ENCODE assay signal across 9 mouse cellular contexts in the genomic region with DNA sequence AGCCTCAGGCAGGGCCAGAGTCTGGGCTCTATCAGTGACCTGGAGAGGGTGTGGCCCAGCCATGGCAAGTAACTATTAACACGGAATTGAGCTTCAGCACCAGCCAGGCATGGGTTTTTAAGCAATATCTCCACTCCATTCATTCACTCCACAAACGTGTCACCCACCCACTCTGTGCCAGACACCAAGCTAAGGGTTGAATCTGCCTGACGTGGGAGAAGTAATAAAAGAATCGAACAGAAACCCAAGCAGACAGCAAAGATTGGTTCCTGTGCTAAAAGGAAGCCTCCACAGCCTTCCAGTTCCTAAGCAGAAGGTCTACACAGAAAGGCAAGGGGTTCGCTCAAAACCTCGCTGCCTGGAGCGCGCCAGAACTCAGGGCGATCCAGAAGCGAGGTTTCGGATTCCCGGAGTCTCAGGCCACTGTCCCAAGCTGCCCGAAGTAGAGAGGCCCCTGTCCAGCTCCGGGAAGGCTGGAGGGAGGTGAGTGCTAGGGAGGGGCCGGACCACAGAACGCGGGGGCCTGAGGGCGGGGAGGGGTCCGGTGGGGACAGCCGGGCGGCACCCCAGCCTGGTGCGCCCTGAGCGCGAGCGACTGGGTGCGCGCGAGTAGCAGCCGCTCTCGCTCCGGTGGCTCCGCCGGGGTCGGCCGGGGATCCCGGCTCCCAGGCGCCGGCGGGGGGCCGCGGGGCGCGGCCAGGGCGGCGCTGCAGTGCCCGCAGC. TPM values are rescaled to one million over a fixed set of nuclear protein-coding genes. Genes with fewer than 3 reads are reported as not detected.
DNase-seq lines count a peak whose midpoint lies in the region; ATAC-seq lines count a peak whose summit lies in the region.
"Had no signal": no experiment of that assay in that cellular context is flagged by ENCODE, and none has a peak within 500 bp of the region (broad histone marks: within the 10 kb centered on the region; RNA-seq: fewer than 3 reads in every experiment).

No protein-coding gene starts in this region.

- peak overlapping the region; percentile 89 for H3K4me2 ChIP-seq in heart, embryonic 14.5 days (ENCODE audit: low read length)
- peak overlapping the region; percentile 97 for H3K4me2 ChIP-seq in hindbrain, embryonic 14.5 days (replicated peaks)
- peak overlapping the region; percentile 93 for H3K4me2 ChIP-seq in midbrain, embryonic 16.5 days (ENCODE audit: low read length)

- WGBS in heart, embryonic 14.5 days = 2% methylated on average over 40 of the region's 46 CpGs
- WGBS in embryonic facial prominence, embryonic 10.5 days = 2% methylated on average over 46 of the region's 46 CpGs
- 3% methylated on average over 22 of the region's 46 CpGs for WGBS in hindbrain, embryonic 14.5 days
- 2% methylated on average over 30 of the region's 46 CpGs for WGBS in midbrain, embryonic 16.5 days

- H3K4me1 ChIP-seq in heart, embryonic 14.5 days (ENCODE audit: control insufficient read depth in 2 of 2, insufficient read depth in 2 of 2, low read length in 2 of 2) = peaks cover 2 to 18% of the 10 kb centered on the region in 2 experiments; a peak in 3 of 4 replicates
- H3K4me1 ChIP-seq in embryonic facial prominence, embryonic 10.5 days = peaks cover 53% of the 10 kb centered on the region
- peaks cover 19% of the 10 kb centered on the region for H3K4me1 ChIP-seq in hindbrain, embryonic 14.5 days (replicated peaks; ENCODE audit: control insufficient read depth, insufficient read depth, low read length)
- peaks cover 22% of the 10 kb centered on the region for H3K4me1 ChIP-seq in midbrain, embryonic 16.5 days (ENCODE audit: control insufficient read depth, insufficient read depth, low read length)

- peak; percentile 9; the same call in 1 of the 2 replicates for ATAC-seq in heart, embryonic 14.5 days (ENCODE audit: insufficient number of reproducible peaks, insufficient read depth, low FRiP score, low read depth)
- ATAC-seq in hindbrain, embryonic 14.5 days (ENCODE audit: low FRiP score) = no peak
- ATAC-seq in midbrain, embryonic 16.5 days = no peak

- intact Hi-C loops in heart, postnatal 25 days (cut with DNase I) = no loop called here

- no peaks in the 10 kb centered on the region for H3K9me3 ChIP-seq in heart, embryonic 14.5 days (ENCODE audit: control insufficient read depth, low read length)
- no peaks in the 10 kb centered on the region for H3K9me3 ChIP-seq in embryonic facial prominence, embryonic 10.5 days
- no peaks in the 10 kb centered on the region for H3K9me3 ChIP-seq in hindbrain, embryonic 14.5 days (ENCODE audit: control insufficient read depth, low read length)
- no peaks in the 10 kb centered on the region for H3K9me3 ChIP-seq in midbrain, embryonic 16.5 days (replicated peaks; ENCODE audit: control insufficient read depth, low read length, poor library complexity, severe bottlenecking)

- peaks cover 72% of the 10 kb centered on the region for H3K27me3 ChIP-seq in heart, embryonic 14.5 days (ENCODE audit: control insufficient read depth, insufficient read depth, low read length)
- H3K27me3 ChIP-seq in embryonic facial prominence, embryonic 10.5 days (replicated peaks; ENCODE audit: low read depth, poor library complexity, severe bottlenecking) = peaks cover 84% of the 10 kb centered on the region
- H3K27me3 ChIP-seq in hindbrain, embryonic 14.5 days (ENCODE audit: control insufficient read depth, insufficient read depth, low read length) = peaks cover 48% of the 10 kb centered on the region
- peaks cover 24% of the 10 kb centered on the region for H3K27me3 ChIP-seq in midbrain, embryonic 16.5 days (ENCODE audit: control insufficient read depth, insufficient read depth, low read depth, low read length)
- H3K27me3 ChIP-seq: Patski had no signal

- no peak overlapping the region for H3K27ac ChIP-seq in heart, embryonic 14.5 days (replicated peaks in 1 of 2; ENCODE audit: control insufficient read depth in 1 of 2, insufficient read depth in 1 of 2, low read depth in 2 of 2, low read length in 2 of 2)
- H3K27ac ChIP-seq in embryonic facial prominence, embryonic 10.5 days (replicated peaks) = peak overlapping the region; percentile 65
- H3K27ac ChIP-seq in hindbrain, embryonic 14.5 days = no peak overlapping the region
- H3K27ac ChIP-seq in midbrain, embryonic 16.5 days (ENCODE audit: low read length) = no peak overlapping the region

- H3K36me3 ChIP-seq in heart, embryonic 14.5 days (ENCODE audit: control insufficient read depth, insufficient read depth, low read length) = no peaks in the 10 kb centered on the region
- H3K36me3 ChIP-seq in embryonic facial prominence, embryonic 10.5 days (replicated peaks) = no peaks in the 10 kb centered on the region
- H3K36me3 ChIP-seq in hindbrain, embryonic 14.5 days (replicated peaks; ENCODE audit: control insufficient read depth, insufficient read depth) = no peaks in the 10 kb centered on the region
- H3K36me3 ChIP-seq in midbrain, embryonic 16.5 days (ENCODE audit: control insufficient read depth, insufficient read depth, low read length) = no peaks in the 10 kb centered on the region

- DNase-seq in heart, postnatal 25 days (ENCODE audit: low spot score) = no peak
- no peak for DNase-seq in embryonic facial prominence, embryonic 10.5 days (ENCODE audit: low spot score)
- DNase-seq in hindbrain, embryonic 14.5 days (ENCODE audit: low spot score) = no peak
- DNase-seq in left cerebral cortex, adult 8-10 months (ENCODE audit: low spot score in 2 of 2) = no peak
- DNase-seq in thymus, postnatal 25 days = no peak
- DNase-seq in lung, postnatal 10 days = no peak

- peak overlapping the region; percentile 44 to 48 for H3K4me3 ChIP-seq in heart, embryonic 14.5 days (ENCODE audit: control insufficient read depth in 1 of 2, insufficient read depth in 1 of 2, low read depth in 1 of 2, low read length in 2 of 2)
- H3K4me3 ChIP-seq in embryonic facial prominence, embryonic 10.5 days = peak overlapping the region; percentile 66
- peak overlapping the region; percentile 52 for H3K4me3 ChIP-seq in hindbrain, embryonic 14.5 days (replicated peaks; ENCODE audit: low read length)
- peak overlapping the region; percentile 61 for H3K4me3 ChIP-seq in midbrain, embryonic 16.5 days (ENCODE audit: low read depth, low read length)

- peak overlapping the region; percentile 64 for H3K9ac ChIP-seq in heart, embryonic 14.5 days (ENCODE audit: low read length)
- H3K9ac ChIP-seq in hindbrain, embryonic 14.5 days = peak overlapping the region; percentile 61
- H3K9ac ChIP-seq in midbrain, embryonic 16.5 days (ENCODE audit: low read depth, low read length) = peak overlapping the region; percentile 71

RNA-seq across cellular contexts. Expression of gene Wnt4, which starts 0.7 kb away (rescaled TPM):
- 1.8 and 2.2 TPM in 2 replicates for polyA plus RNA-seq in heart, embryonic 14.5 days (2014; fragmentation: Nextera tagmentation; extraction: Ambion mirVana)
- total RNA-seq in heart, postnatal 25 days (2021) = under 1 TPM; 0.22 to 0.26 TPM
- 1.2 and 1.5 TPM in 2 replicates for polyA plus RNA-seq in embryonic facial prominence, embryonic 10.5 days (2016; fragmentation: Nextera tagmentation; extraction: Ambion mirVana)
- 1.9 and 2.2 TPM in 2 replicates for polyA plus RNA-seq in hindbrain, embryonic 14.5 days (2014; fragmentation: Nextera tagmentation; extraction: Ambion mirVana)
- 1.6 and 2.7 TPM in 2 replicates for polyA plus RNA-seq in midbrain, embryonic 16.5 days (2015; fragmentation: Nextera tagmentation; extraction: Ambion mirVana)
- 1 to 10 TPM; 8.9 to 9.9 (median 9.5) TPM for total RNA-seq in left cerebral cortex, adult 8-10 months (2022)
